Mouse (Mus musculus): ENCODE measurements at regions not wholly inside any gene's neighbourhood (a gene's known extent, or its start where the extent isn't known, plus 50 kb on each side); places are given as distances from the start of the nearest gene placed in this dataset.

GRCm38 (mm10) chr10:46819965-46820364 lies 1242.3 kb downstream of the Hace1 start:
- intact Hi-C loops (cut with DNase I): loop anchor here (10.0 kb wide), 1 partner anchor 585 kb away; no protein-coding TSS in a partner anchor
- DNase-seq (ENCODE audit: low spot score in 2 of 2): no peak

GRCm38 (mm10) chr10:46823837-46824236 lies 1246.2 kb downstream of the Hace1 start:
- no peak for DNase-seq (ENCODE audit: low spot score in 2 of 2)
- intact Hi-C loops (cut with DNase I): loop anchor here (10.0 kb wide), 1 partner anchor 589 kb away; no protein-coding TSS in a partner anchor

- no peak for DNase-seq (ENCODE audit: low spot score in 2 of 2)
- intact Hi-C loops (cut with DNase I): loop anchor here (10.0 kb wide), 1 partner anchor 591 kb away; no protein-coding TSS in a partner anchor
Observed at GRCm38 (mm10) chr10:46826012-46826411, 1248.4 kb downstream of the Hace1 start.

- no peak for DNase-seq (ENCODE audit: low spot score in 2 of 2)
Observed at GRCm38 (mm10) chr10:46826639-46827038, 1249.0 kb downstream of the Hace1 start.

DNA sequence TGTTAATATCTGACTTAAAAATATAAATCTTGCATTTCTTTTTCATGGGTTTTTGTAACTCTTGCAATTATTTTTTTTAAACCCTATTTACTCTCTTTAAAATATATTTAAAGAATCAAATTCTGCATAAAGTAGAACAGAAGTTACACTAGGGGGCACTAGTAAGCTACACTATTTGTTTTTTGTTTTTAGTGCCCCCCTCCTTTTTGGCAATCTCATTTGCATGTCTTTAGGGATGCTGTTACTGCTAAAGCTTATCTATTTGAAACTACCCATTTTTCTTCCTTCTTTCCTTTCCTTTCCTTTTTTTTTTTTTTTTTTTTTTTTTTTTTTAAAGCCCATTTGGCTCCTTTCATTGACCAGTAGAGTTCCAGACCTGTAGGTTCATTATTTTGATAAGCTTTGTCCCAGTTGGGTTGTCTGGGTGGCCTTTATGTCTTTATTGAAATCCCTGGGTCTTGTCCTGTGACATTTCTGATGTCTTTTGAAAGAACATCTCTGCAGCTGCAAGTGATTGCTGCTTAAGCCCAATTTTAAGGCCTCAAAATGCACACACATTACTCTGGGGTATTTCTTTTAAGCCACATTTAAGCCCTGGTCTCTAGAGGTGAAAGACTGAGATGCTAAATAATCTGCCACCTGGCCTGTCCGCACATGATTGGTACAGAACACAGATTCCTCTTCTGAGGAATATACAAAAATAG lies 1249.6 kb downstream of the Hace1 start:
- intact Hi-C loops (cut with DNase I): loop anchor here (10.0 kb wide), 1 partner anchor 592 kb away; no protein-coding TSS in a partner anchor
- no peak for DNase-seq (ENCODE audit: low spot score in 2 of 2)

More at GRCm38 (mm10) chr10:46826639-46827038, 1249.0 kb downstream of the Hace1 start:
- intact Hi-C loops (cut with DNase I): loop anchor here (10.0 kb wide), 1 partner anchor 592 kb away; no protein-coding TSS in a partner anchor

DNA sequence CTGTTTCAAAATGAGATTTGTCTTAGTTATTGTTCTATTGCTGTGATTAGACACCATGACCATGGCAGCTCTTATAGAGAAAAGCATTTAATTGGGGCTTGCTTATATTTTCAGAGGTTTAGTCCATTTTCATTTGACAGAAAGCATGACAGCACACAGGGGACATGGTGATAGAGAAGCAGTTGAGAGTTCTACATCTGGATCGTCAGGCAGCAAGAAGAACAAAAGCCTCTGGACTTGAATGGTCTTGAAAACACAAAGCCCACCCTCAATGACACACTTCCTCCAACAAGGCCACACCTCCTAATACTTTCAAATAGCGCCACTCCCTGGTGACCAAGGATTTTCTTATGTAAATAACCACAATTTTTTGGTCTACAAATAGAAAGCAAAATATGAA lies 1250.5 kb downstream of the Hace1 start:
- DNase-seq (ENCODE audit: low spot score in 2 of 2): no peak
- intact Hi-C loops (cut with DNase I): loop anchor here (10.0 kb wide), 1 partner anchor 593 kb away; no protein-coding TSS in a partner anchor

GRCm38 (mm10) chr10:46845578-46846314 lies 1268.1 kb downstream of the Hace1 start:
- intact Hi-C loops (cut with DNase I): no loop called here
- no peak for DNase-seq (ENCODE audit: low spot score in 2 of 2)

Data from left cerebral cortex, postnatal 36 days (tissue).